Mouse (Mus musculus) bone marrow macrophage, adult 2 months (primary cell): ENCODE measurements around the gene Grm7.

Source experiments
- CTCF ChIP-seq: IDR thresholded peaks from 2 replicates; pipeline ENCODE4 v1.5.1; 2012; ENCODE audit warnings: low read depth, mild to moderate bottlenecking, low read length, moderate library complexity
- POLR2A ChIP-seq: IDR thresholded peaks from 2 replicates; pipeline ENCODE4 v1.6.1; 2012; ENCODE audit warnings: mild to moderate bottlenecking, low read depth, low read length, borderline replicate concordance

GRCm38 (mm10) chr6:110769588-110769987 lies 124.2 kb downstream of the Grm7 start:
- no peak for TF ChIP-seq CTCF
- TF ChIP-seq POLR2A = no peak
